Mouse (Mus musculus): Measurements from ENCODE around the gene Dclre1c. TPM values are rescaled to one million over a fixed set of nuclear protein-coding genes. Genes with fewer than 3 reads are reported as not detected.

Gene Dclre1c
- total RNA-seq (2023) = 41.8 TPM

GRCm38 (mm10) chr2:3423841-3424578 lies at the start of gene Dclre1c:
Gene Dclre1c, plus strand, starts transcription at chr2:3424131.

GRCm38 (mm10) chr2:3397110-3397509 lies 26.8 kb upstream of the Dclre1c start, which contains the start of gene Olah:
Gene Olah, minus strand, starts transcription at chr2:3397210.

GRCm38 (mm10) chr2:3422548-3422947 lies 1.4 kb upstream of the Dclre1c start, which contains the start of gene Meig1:
Gene Meig1, minus strand, starts transcription at chr2:3422648.

DNA sequence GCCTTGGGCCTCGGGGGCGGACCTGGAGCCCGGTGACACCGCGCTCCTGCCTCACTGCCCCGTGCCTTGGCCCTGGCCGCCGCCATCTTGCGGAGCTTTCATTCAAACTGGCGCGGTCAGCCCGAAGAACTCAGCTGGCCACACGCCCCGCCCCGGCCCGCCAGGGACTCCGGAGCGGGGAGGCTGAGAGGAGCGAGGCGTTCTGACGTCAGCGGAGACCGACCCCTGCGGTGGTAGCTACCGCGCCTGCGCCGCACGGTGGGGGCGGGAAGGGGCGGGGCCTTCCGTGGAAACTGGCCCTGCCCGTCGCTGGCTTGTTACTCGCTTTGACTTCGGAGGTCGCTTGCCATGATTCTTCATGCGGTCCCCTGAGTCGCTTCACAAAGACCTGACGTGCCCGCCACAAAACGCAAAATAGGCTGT lies 50.9 kb downstream of the Dclre1c start, which contains the start of gene Suv39h2:
Gene Suv39h2 (minus strand): TSS at position 171 of the 423 bp plus-strand sequence.

DNA sequence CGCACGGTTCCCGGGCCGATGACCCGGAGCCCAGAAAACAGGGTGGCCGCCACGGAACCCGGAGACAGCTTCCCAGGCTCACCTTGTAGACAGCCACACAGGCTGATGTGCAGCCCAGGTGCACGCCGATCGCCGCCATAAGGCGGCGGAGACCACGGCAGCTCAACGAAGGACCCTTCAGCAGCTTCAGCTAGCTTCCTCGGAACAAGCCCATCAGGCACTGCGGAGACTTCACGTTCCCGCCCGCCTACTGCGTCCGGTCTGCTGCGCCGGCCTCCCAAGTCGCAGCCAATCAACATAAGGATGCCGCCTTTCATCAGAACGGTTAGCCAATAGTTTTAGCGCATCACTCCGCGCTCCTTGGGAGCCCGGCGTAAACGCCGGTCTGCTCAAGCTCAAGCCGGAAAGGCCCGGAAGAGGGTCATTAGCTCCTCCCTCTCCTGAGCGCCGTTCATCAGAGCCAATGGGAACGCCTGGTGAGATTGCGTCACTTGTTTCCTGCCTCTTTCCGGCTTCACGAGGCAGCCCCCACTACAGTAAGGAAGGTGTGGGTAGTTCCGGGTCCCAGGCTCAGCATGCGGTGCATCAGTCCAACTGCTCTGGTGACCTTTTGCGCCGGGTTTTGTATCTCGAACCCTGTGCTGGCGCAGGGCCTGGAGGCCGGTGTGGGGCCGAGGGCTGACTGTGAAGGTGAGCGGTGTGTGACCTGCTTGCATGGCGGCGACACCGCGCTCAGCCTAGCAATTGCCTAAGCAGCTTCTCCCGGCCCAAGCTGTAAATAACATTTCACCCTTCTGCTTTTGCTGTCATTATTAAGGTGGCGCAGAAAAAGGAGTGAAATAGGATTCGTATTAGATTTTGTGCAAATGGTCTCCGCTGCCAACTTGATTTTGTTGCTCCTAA lies 88.9 kb downstream of the Dclre1c start, which contains the start of the genes Gm45902, Hspa14 and Cdnf:
Gene Gm45902 (minus strand): TSS at position 239 of the 903 bp plus-strand sequence.
Gene Hspa14 (minus strand): TSS at position 263 of the 903 bp plus-strand sequence.
Gene Cdnf (plus strand): TSS at position 479 of the 903 bp plus-strand sequence.

Other genes with a start within 250 kb of the Dclre1c start
- gene Nmt2, start 139.9 kb upstream of the Dclre1c start, total RNA-seq (2023) = 39.0 TPM
- gene Rpp38, start 91.5 kb upstream of the Dclre1c start, total RNA-seq (2023) = 4.5 TPM
- not detected for gene Acbd7, start 88.0 kb upstream of the Dclre1c start, total RNA-seq (2023)
- gene Olah, start 26.9 kb upstream of the Dclre1c start, total RNA-seq (2023) = not detected
- gene Meig1, start 1.5 kb upstream of the Dclre1c start, total RNA-seq (2023) = not detected
- 3.9 TPM for gene Suv39h2, start 50.9 kb downstream of the Dclre1c start, total RNA-seq (2023)
- gene Gm45902, start 88.7 kb downstream of the Dclre1c start, total RNA-seq (2023) = 16.3 TPM
- 108 TPM for gene Hspa14, start 88.7 kb downstream of the Dclre1c start, total RNA-seq (2023)
- 0.35 TPM for gene Cdnf, start 88.9 kb downstream of the Dclre1c start, total RNA-seq (2023)
- 487 TPM for gene Fam107b, start 146.4 kb downstream of the Dclre1c start, total RNA-seq (2023)

Data from CD4-positive naive resting alpha-beta T cell, adult 76 days (primary cell).